Mouse (Mus musculus): ENCODE measurements around the gene Osbp. TPM values are rescaled to one million over a fixed set of nuclear protein-coding genes. Genes with fewer than 3 reads are reported as not detected.
"Not testable (repeated sequence)": the region's sequence is repeated elsewhere in the genome, so short reads cannot be mapped to it uniquely, and the experiment has no call there.

Osbp gene
- polyA plus RNA-seq (2015; fragmentation: Nextera tagmentation; extraction: Ambion mirVana), result 4.3 and 4.9 TPM in 2 replicates

DNA sequence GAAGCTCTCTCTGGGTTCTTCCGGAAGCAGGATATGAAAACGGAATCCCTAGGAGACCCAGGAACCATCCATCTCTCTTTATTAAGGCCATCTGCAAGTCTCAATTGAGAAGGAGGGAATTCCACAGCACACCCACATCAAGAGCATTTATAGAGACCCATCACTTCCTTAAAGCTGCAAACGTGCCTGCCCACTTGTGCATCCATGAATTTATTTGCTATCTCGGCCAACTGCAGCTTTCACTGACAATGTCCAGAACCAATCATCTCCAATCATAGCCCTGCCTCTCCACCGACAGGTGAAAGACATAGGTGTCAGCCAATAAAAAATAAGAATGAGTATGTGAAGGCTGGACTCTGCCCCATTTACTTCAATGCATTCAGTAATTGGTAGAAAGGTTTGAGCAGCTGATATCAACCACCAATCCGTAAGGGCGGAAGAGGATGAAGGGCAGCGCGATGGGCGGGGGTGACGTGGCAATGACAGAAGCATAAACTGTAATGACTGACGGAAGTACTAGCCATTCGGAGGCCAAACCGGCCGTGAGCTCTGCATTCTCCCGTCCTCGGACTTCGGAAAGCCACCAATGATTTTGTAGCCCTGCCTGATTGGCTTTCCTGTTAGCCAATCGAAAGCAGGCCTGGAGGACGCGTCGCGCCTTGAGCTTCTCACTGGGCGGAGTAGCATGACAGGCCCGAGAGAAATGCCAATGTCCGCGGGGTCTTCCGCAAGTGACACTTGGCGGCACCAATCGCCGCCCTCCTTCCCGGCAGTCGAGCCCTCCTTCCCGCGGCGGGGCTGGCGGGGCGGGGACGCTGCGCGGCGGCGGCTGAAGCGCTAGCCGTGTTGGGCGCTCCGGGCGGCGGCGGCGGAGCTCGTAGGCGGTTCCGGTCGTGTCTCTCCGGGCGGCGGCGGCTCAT is at the start of gene Osbp:
Gene Osbp (plus strand): TSS at position 919 of the 920 bp plus-strand sequence.
- Histone ChIP-seq H3K4me2 (replicated peaks) (peak within 1 kb of the TSS; percentile 80), H3K9me3 (no peaks in the 10 kb centered on the region), H3K9ac (replicated peaks) (peak within 1 kb of the TSS; percentile 71), H3K4me3 (peak within 1 kb of the TSS; percentile 79), H3K36me3 (no peaks in the 10 kb centered on the region; the same call in 1 of the 2 replicates), H3K27ac (replicated peaks) (peak within 1 kb of the TSS; percentile 88), H3K27me3 (no peaks in the 10 kb centered on the region), H3K4me1 (peaks cover 27% of the 10 kb centered on the region)
- under 1% methylated on average over 59 of the region's 59 CpGs for WGBS
- ATAC-seq (replicated peaks), result peak; percentile 99

DNA sequence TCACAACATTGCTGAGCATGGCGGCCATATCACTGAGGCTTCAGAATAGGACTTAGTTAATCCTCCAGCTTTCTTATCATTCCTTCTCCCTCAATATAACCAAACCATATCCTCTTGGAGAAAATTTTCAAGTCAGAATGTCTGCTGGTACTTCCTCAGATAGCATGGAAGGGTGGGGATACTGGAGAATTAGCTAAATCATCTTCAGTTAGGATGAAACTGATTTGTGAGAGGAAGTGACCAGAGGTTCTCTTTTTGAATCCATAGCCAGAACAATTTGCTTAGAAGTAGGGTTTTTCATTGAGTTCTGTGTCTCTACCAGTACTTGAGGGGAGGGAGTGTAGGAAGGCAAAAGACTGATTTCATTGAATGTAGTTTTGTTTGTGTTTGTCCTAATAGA is 43.7 kb upstream of the Osbp start:
- ATAC-seq (replicated peaks), result no peak
- Histone ChIP-seq H3K9ac (replicated peaks) (no peak overlapping the region), H3K27me3 (no peaks in the 10 kb centered on the region), H3K4me3 (no peak overlapping the region), H3K4me1 (no peaks in the 10 kb centered on the region), H3K27ac (replicated peaks) (no peak overlapping the region), H3K9me3 (no peaks in the 10 kb centered on the region), H3K4me2 (replicated peaks) (no peak overlapping the region), H3K36me3 (peaks cover 67% of the 10 kb centered on the region)
- whole genome bisulfite sequencing, result 97% methylated on average over 1 of the region's 1 CpGs

DNA sequence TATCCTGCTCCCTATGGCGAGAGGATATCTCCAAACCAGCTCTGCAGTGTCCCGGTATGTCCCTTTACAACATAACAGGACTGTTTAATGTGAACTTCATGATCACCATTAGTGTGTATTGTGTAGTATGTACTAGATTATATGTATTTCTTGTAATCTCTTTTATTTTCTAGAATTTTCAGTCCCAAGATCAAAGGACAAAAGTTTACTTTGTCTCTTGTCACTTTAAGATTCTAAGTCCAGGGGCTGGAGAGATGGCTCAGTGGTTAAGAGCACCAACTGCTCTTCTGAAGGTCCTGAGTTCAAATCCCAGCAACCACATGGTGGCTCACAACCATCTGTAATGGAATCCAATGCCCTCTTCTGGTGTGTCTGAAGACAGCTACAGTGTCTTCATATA is 43.2 kb upstream of the Osbp start:
- not testable (repeated sequence) for H3K9me3 ChIP-seq; H3K4me2 ChIP-seq (replicated peaks); H3K4me1 ChIP-seq; H3K9ac ChIP-seq (replicated peaks); H3K27ac ChIP-seq (replicated peaks); H3K27me3 ChIP-seq; ATAC-seq (replicated peaks); H3K4me3 ChIP-seq
- peaks cover 67% of the 10 kb centered on the region for H3K36me3 ChIP-seq
- WGBS, result 96% methylated on average over 2 of the region's 2 CpGs

DNA sequence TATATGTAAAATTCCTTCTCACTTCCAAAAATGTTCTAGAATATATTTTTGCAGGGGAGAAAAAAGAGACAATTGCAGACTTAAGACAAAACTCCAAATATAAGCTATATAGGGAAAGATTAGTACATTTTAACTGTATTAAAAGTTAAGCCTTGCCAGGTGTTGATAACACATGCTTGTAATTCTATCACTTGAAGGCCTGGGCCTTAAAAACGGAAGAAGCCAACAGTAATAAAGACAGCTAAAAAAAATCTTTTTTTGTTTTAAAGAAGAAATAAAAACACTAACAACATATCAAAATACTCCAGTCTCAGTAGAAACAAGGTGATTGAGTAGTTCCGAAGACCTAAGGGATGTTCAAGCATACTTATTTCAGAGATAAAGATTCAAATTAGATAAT is 39.4 kb upstream of the Osbp start:
- H3K27me3 ChIP-seq, result no peaks in the 10 kb centered on the region
- H3K4me2 ChIP-seq (replicated peaks), result no peak overlapping the region
- H3K27ac ChIP-seq (replicated peaks), result no peak overlapping the region
- peaks cover 87% of the 10 kb centered on the region for H3K36me3 ChIP-seq
- ATAC-seq (replicated peaks), result no peak
- WGBS, result 94% methylated on average over 2 of the region's 2 CpGs
- H3K9me3 ChIP-seq, result no peaks in the 10 kb centered on the region
- no peaks in the 10 kb centered on the region for H3K4me1 ChIP-seq
- no peak overlapping the region for H3K4me3 ChIP-seq
- no peak overlapping the region for H3K9ac ChIP-seq (replicated peaks)

DNA sequence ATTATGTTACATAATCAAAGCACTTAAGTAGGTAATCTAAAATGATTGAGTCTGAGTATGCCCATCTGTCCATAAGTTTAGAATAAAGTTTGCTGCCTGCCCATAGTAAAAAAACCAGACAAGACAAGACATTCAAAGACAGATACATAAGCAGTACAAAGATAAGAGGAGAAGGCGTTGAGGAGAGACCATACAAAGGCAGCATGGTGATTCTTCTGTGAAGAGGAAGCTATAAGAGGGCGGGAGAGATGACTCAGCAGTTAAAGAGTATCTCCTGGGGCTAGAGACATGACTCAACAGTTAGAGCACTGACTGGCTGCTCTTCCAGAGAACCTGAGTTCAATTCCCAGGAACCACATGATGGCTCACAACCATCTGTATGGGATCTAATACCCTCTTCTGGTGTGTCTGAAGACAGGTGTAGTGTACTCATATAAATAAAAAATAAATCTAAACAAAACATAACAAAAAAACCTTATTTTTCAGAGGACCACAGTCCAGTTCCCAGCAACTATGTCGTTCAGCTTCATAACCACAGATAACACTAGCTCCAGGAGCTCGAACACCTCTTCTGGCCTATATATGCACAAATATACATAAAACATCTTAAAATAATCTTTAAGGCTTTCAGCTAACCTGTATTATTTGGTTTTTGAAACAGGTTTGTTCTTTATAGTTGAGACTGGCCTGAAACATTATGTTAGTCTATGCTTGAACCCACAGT is 37.6 kb upstream of the Osbp start:
- Histone ChIP-seq H3K9me3 (no peaks in the 10 kb centered on the region), H3K4me3 (no peak overlapping the region), H3K9ac (replicated peaks) (no peak overlapping the region), H3K27me3 (no peaks in the 10 kb centered on the region), H3K27ac (replicated peaks) (no peak overlapping the region), H3K36me3 (peaks cover 85% of the 10 kb centered on the region), H3K4me2 (replicated peaks) (no peak overlapping the region), H3K4me1 (no peaks in the 10 kb centered on the region)
- WGBS, result 91% methylated on average over 4 of the region's 4 CpGs
- no peak for ATAC-seq (replicated peaks)

DNA sequence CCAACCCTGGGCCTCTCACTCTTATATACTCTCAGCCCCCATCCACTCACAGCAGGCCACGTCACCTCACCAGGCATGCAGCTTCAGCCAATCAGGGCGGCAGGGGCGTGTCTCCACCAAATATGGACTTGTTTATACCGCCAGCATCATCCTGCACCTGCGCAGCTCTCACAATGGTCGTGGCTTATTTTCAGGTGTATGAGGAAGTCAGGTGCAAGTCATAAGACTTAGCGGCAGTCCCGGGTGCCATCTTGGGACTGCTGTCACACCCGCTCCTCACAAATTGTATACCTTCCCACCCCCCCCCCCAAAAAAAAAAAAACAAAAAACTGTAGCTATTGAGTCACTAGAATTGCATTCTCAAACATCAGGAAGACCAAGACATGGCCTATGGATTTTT is 19.3 kb upstream of the Osbp start:
- not testable (repeated sequence) for ATAC-seq (replicated peaks); H3K9me3 ChIP-seq; H3K4me1 ChIP-seq; H3K4me2 ChIP-seq (replicated peaks); H3K27ac ChIP-seq (replicated peaks); H3K4me3 ChIP-seq; H3K9ac ChIP-seq (replicated peaks); H3K27me3 ChIP-seq
- H3K36me3 ChIP-seq, result peaks cover 35% of the 10 kb centered on the region
- WGBS, result 97% methylated on average over 9 of the region's 9 CpGs

DNA sequence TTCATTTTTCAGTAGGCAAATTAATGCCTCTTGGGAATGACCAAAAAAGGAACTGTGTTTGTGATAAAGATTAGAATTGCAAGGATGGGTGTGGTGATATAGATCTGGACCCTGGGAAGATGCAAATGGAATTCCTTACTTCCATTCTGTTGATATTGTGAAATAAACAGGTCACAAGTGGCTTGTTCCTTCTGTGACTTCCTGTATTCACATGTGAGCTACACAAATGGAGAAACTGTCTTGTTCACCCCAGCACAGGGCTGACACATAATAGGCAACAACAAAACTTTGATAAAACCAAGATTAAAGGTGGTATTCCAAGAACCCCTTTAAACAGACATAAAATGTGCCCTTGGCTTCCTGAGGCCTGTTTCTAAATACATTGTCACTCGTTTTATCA is 15.9 kb upstream of the Osbp start:
- H3K9ac ChIP-seq (replicated peaks), result no peak overlapping the region
- H3K27ac ChIP-seq (replicated peaks), result no peak overlapping the region
- H3K4me3 ChIP-seq, result no peak overlapping the region
- no peak for ATAC-seq (replicated peaks)
- H3K9me3 ChIP-seq, result no peaks in the 10 kb centered on the region
- H3K4me1 ChIP-seq, result no peaks in the 10 kb centered on the region
- no peaks in the 10 kb centered on the region for H3K27me3 ChIP-seq
- H3K4me2 ChIP-seq (replicated peaks), result no peak overlapping the region
- peaks cover 10% of the 10 kb centered on the region for H3K36me3 ChIP-seq
- WGBS, result 61% methylated on average over 1 of the region's 1 CpGs

DNA sequence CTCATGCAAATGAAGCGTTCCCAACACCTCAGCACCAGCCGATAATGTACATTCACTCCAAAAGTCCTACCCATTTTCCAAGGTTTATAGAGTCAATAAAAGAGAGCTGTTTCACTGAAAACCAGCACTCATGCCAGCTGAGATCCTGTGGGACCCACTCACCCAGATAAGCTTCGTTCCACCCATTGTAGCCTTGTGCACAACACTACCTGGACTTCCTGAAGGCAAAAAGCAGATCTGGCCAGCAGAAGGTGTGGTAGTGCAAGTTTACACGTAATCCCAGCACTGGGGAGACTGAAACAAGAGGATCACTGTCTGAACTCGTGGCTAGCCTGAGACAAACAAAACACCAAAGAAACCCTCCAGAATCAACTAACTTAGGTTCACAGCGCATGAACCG is 15.0 kb upstream of the Osbp start:
- 79% methylated on average over 7 of the region's 7 CpGs for WGBS
- H3K27me3 ChIP-seq, result no peaks in the 10 kb centered on the region
- no peaks in the 10 kb centered on the region for H3K4me1 ChIP-seq
- no peak overlapping the region for H3K4me3 ChIP-seq
- no peak overlapping the region for H3K9ac ChIP-seq (replicated peaks)
- H3K27ac ChIP-seq (replicated peaks), result no peak overlapping the region
- no peaks in the 10 kb centered on the region for H3K9me3 ChIP-seq
- 0 out of 2 replicates have a peak, but pooled peaks cover 2% of the 10 kb centered on the region for H3K36me3 ChIP-seq
- no peak for ATAC-seq (replicated peaks)
- no peak overlapping the region for H3K4me2 ChIP-seq (replicated peaks)

DNA sequence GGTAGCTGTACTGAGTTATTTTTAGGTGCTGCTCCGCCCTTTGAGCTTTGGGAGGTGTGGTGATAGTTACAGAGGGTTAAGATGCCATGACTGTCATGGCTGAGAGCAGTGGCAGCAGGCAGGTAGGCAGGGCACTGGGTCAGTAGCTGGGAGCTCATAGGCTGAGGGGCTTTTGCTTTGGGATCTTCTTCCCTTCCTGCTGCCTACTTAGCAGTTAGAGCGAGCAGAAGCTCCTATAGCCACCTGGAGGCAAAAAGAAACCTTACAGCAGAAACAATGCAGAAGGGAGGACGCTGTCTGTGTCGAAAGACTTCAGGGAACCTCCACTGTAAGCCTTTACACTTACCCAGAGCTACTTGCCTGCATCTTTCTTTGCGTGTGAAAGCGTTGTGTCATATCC is 11.5 kb upstream of the Osbp start:
- ATAC-seq (replicated peaks), result no peak
- H3K4me2 ChIP-seq (replicated peaks), result no peak overlapping the region
- WGBS, result 56% methylated on average over 6 of the region's 6 CpGs
- H3K9me3 ChIP-seq, result no peaks in the 10 kb centered on the region
- H3K4me3 ChIP-seq, result no peak overlapping the region
- H3K4me1 ChIP-seq, result no peaks in the 10 kb centered on the region
- H3K9ac ChIP-seq (replicated peaks), result no peak overlapping the region
- H3K27me3 ChIP-seq, result no peaks in the 10 kb centered on the region
- no peaks in the 10 kb centered on the region for H3K36me3 ChIP-seq
- H3K27ac ChIP-seq (replicated peaks), result no peak overlapping the region

DNA sequence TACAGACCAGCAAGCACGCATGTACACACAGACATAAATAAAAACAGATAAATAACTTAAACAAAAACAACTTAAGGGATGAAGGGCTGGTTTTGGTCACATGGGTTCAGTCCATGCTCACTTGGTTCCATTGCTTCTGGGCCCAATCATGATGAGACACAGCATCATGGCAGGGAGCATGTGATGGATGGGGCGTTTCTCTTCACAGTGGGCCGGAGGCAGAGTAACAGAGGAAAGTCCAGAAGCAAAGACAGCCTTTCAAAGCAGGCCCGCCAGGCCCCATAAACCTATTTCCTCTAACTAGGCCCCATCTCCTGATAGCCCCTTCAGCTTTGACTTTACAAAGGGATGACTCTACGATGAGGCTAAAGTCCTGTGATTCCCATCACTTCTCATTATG is 9.1 kb upstream of the Osbp start:
- Histone ChIP-seq H3K4me3 (no peak overlapping the region), H3K4me2 (replicated peaks) (no peak overlapping the region), H3K36me3 (no peaks in the 10 kb centered on the region), H3K9me3 (no peaks in the 10 kb centered on the region), H3K4me1 (no peaks in the 10 kb centered on the region), H3K9ac (replicated peaks) (no peak overlapping the region), H3K27ac (replicated peaks) (no peak overlapping the region), H3K27me3 (no peaks in the 10 kb centered on the region)
- ATAC-seq (replicated peaks), result no peak
- WGBS, result 89% methylated on average over 5 of the region's 5 CpGs

DNA sequence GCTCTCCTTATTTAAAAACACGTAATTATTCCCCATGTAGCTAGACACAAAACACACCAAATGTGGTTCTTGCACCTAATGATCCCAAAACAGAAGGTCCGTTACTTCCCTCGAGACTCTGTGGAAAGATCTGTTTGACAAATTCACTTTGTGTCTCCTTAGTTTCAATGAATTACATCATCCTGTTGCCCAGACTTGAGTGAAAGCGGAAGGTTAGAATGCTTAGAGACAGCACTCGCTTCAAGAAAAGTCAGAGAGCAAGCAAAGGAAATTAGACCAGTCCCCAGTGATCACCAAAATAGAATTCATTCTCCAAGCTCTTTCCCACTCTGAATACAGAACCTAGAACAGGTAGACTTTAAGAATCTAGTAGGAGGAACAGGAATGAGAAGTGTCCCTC is 8.3 kb upstream of the Osbp start:
- no peak overlapping the region for H3K4me2 ChIP-seq (replicated peaks)
- ATAC-seq (replicated peaks), result no peak
- 94% methylated on average over 5 of the region's 5 CpGs for WGBS
- no peaks in the 10 kb centered on the region for H3K4me1 ChIP-seq
- H3K27ac ChIP-seq (replicated peaks), result no peak overlapping the region
- no peak overlapping the region for H3K9ac ChIP-seq (replicated peaks)
- H3K9me3 ChIP-seq, result no peaks in the 10 kb centered on the region
- H3K36me3 ChIP-seq, result no peaks in the 10 kb centered on the region
- no peak overlapping the region for H3K4me3 ChIP-seq
- no peaks in the 10 kb centered on the region for H3K27me3 ChIP-seq

DNA sequence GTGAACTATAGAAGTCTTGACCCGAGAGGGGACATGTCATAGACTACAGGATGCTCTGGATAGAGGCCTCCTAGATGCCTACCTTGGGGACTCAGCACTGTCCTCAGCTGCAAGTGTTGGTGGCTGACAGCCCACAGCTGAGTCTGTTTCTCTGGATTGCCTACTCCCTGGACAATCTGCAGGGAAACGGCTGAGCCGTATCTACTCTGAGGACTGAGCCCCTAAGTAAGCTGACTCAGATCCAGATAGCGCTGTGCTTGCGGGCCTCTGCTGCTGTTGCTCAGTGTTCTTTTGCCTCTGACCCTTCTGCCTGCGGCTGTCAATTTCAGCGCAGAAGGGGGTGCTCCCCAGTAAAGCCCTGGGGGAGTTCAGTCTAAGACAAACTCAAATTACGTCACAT is 7.9 kb upstream of the Osbp start:
- H3K27ac ChIP-seq (replicated peaks), result no peak overlapping the region
- H3K4me3 ChIP-seq, result no peak overlapping the region
- ATAC-seq (replicated peaks), result no peak
- no peaks in the 10 kb centered on the region for H3K9me3 ChIP-seq
- H3K27me3 ChIP-seq, result no peaks in the 10 kb centered on the region
- 88% methylated on average over 8 of the region's 8 CpGs for WGBS
- no peak overlapping the region for H3K4me2 ChIP-seq (replicated peaks)
- H3K36me3 ChIP-seq, result no peaks in the 10 kb centered on the region
- no peak overlapping the region for H3K9ac ChIP-seq (replicated peaks)
- no peaks in the 10 kb centered on the region for H3K4me1 ChIP-seq
